Mouse (Mus musculus): ENCODE measurements at regions not wholly inside any gene's neighbourhood (a gene's known extent, or its start where the extent isn't known, plus 50 kb on each side); places are given as distances from the start of the nearest gene placed in this dataset.

- no peaks in the 10 kb centered on the region for H3K4me1 ChIP-seq
- H3K27me3 ChIP-seq (ENCODE audit: poor library complexity, severe bottlenecking) = no peaks in the 10 kb centered on the region
- no peak overlapping the region for H3K4me3 ChIP-seq
- no peak overlapping the region for H3K27ac ChIP-seq
- no peaks in the 10 kb centered on the region for H3K36me3 ChIP-seq (replicated peaks)
- DNase-seq (ENCODE audit: extremely low spot score, low spot score) = no peak
- no peaks in the 10 kb centered on the region for H3K9me3 ChIP-seq
- WGBS = 94% methylated on average over 5 of the region's 5 CpGs
These were observed 82.2 kb downstream of the Il20rb start for GRCm38 (mm10) chr9:100404426-100404825.

GRCm38 (mm10) chr9:100400366-100400765 is 86.2 kb downstream of the Il20rb start:
- no peak overlapping the region for H3K27ac ChIP-seq
- 24% methylated on average over 8 of the region's 8 CpGs for WGBS
- peak; percentile 44 for DNase-seq (ENCODE audit: extremely low spot score, low spot score)
- no peaks in the 10 kb centered on the region for H3K9me3 ChIP-seq
- H3K36me3 ChIP-seq (replicated peaks) = no peaks in the 10 kb centered on the region
- peaks cover 9% of the 10 kb centered on the region; the same call in 1 of the 2 replicates for H3K27me3 ChIP-seq (ENCODE audit: poor library complexity, severe bottlenecking)
- H3K4me1 ChIP-seq = no peaks in the 10 kb centered on the region
- H3K4me3 ChIP-seq = no peak overlapping the region

GRCm38 (mm10) chr9:100396340-100396910 is 90.2 kb downstream of the Il20rb start:
- H3K27ac ChIP-seq = no peak overlapping the region
- no peaks in the 10 kb centered on the region for H3K9me3 ChIP-seq
- WGBS = 93% methylated on average over 7 of the region's 7 CpGs
- H3K4me3 ChIP-seq = no peak overlapping the region
- no peak for DNase-seq (ENCODE audit: extremely low spot score, low spot score)
- peaks cover 9% of the 10 kb centered on the region; the same call in 1 of the 2 replicates for H3K27me3 ChIP-seq (ENCODE audit: poor library complexity, severe bottlenecking)
- no peaks in the 10 kb centered on the region for H3K36me3 ChIP-seq (replicated peaks)
- H3K4me1 ChIP-seq = no peaks in the 10 kb centered on the region

- Histone ChIP-seq H3K27me3 (ENCODE audit: poor library complexity, severe bottlenecking) (peaks cover 9% of the 10 kb centered on the region; the same call in 1 of the 2 replicates), H3K27ac (no peak overlapping the region), H3K36me3 (replicated peaks) (no peaks in the 10 kb centered on the region), H3K9me3 (no peaks in the 10 kb centered on the region), H3K4me1 (no peaks in the 10 kb centered on the region), H3K4me3 (no peak overlapping the region)
- 8% methylated on average over 5 of the region's 5 CpGs for WGBS
- DNase-seq (ENCODE audit: extremely low spot score, low spot score) = peak; percentile 73
These were observed 90.9 kb downstream of the Il20rb start for GRCm38 (mm10) chr9:100395711-100396110.

- Histone ChIP-seq H3K27ac (no peak overlapping the region), H3K4me1 (no peaks in the 10 kb centered on the region), H3K4me3 (no peak overlapping the region), H3K9me3 (no peaks in the 10 kb centered on the region), H3K36me3 (replicated peaks) (no peaks in the 10 kb centered on the region), H3K27me3 (ENCODE audit: poor library complexity, severe bottlenecking) (peaks cover 9% of the 10 kb centered on the region; the same call in 1 of the 2 replicates)
- 86% methylated on average over 1 of the region's 1 CpGs for whole genome bisulfite sequencing
- DNase-seq (ENCODE audit: extremely low spot score, low spot score) = no peak
These were observed 92.0 kb downstream of the Il20rb start for GRCm38 (mm10) chr9:100394632-100395031.

- Histone ChIP-seq H3K4me3 (no peak overlapping the region), H3K27me3 (ENCODE audit: poor library complexity, severe bottlenecking) (peaks cover 9% of the 10 kb centered on the region; the same call in 1 of the 2 replicates), H3K36me3 (replicated peaks) (no peaks in the 10 kb centered on the region), H3K27ac (no peak overlapping the region), H3K9me3 (no peaks in the 10 kb centered on the region), H3K4me1 (no peaks in the 10 kb centered on the region)
- WGBS = 93% methylated on average over 5 of the region's 5 CpGs
- no peak for DNase-seq (ENCODE audit: extremely low spot score, low spot score)
These were observed 92.4 kb downstream of the Il20rb start for GRCm38 (mm10) chr9:100394166-100394565.

- Histone ChIP-seq H3K36me3 (replicated peaks) (no peaks in the 10 kb centered on the region), H3K27me3 (ENCODE audit: poor library complexity, severe bottlenecking) (peaks cover 15% of the 10 kb centered on the region), H3K4me3 (no peak overlapping the region), H3K9me3 (no peaks in the 10 kb centered on the region), H3K27ac (no peak overlapping the region), H3K4me1 (peaks cover 2% of the 10 kb centered on the region)
- 38% methylated on average over 1 of the region's 1 CpGs for WGBS
- DNase-seq (ENCODE audit: extremely low spot score, low spot score) = no peak
These were observed 94.3 kb downstream of the Il20rb start for GRCm38 (mm10) chr9:100392262-100392661.

GRCm38 (mm10) chr9:100391566-100392213 is 94.9 kb downstream of the Il20rb start:
- WGBS = 76% methylated on average over 8 of the region's 8 CpGs
- peaks cover 15% of the 10 kb centered on the region for H3K27me3 ChIP-seq (ENCODE audit: poor library complexity, severe bottlenecking)
- peaks cover 6% of the 10 kb centered on the region for H3K4me1 ChIP-seq

GRCm38 (mm10) chr9:100388393-100388792 is 98.2 kb downstream of the Il20rb start:
- H3K36me3 ChIP-seq (replicated peaks) = no peaks in the 10 kb centered on the region
- DNase-seq (ENCODE audit: extremely low spot score, low spot score) = no peak
- H3K4me3 ChIP-seq = no peak overlapping the region
- H3K27ac ChIP-seq = no peak overlapping the region
- no peaks in the 10 kb centered on the region for H3K9me3 ChIP-seq
- 93% methylated on average over 7 of the region's 7 CpGs for WGBS
- H3K27me3 ChIP-seq (ENCODE audit: poor library complexity, severe bottlenecking) = peaks cover 25% of the 10 kb centered on the region
- H3K4me1 ChIP-seq = peaks cover 6% of the 10 kb centered on the region

More at GRCm38 (mm10) chr9:100391566-100392213, 94.9 kb downstream of the Il20rb start:
- Histone ChIP-seq H3K36me3 (replicated peaks) (no peaks in the 10 kb centered on the region), H3K9me3 (no peaks in the 10 kb centered on the region), H3K27ac (no peak overlapping the region), H3K4me3 (no peak overlapping the region)
- DNase-seq (ENCODE audit: extremely low spot score, low spot score) = no peak

- DNase-seq (ENCODE audit: extremely low spot score, low spot score) = no peak
- Histone ChIP-seq H3K27ac (0 out of 2 replicates have a peak overlapping the region, but pooled peaks have one; percentile 49), H3K36me3 (replicated peaks) (no peaks in the 10 kb centered on the region), H3K4me1 (peaks cover 6% of the 10 kb centered on the region), H3K9me3 (no peaks in the 10 kb centered on the region), H3K4me3 (no peak overlapping the region), H3K27me3 (ENCODE audit: poor library complexity, severe bottlenecking) (peaks cover 25% of the 10 kb centered on the region)
- WGBS = 44% methylated on average over 13 of the region's 13 CpGs
These were observed 99.4 kb downstream of the Il20rb start for GRCm38 (mm10) chr9:100387171-100387685.

GRCm38 (mm10) chr9:100382492-100382891 is 104.1 kb downstream of the Il20rb start:
- peaks cover 12% of the 10 kb centered on the region for H3K4me1 ChIP-seq
- H3K4me3 ChIP-seq = no peak overlapping the region
- peak; percentile 62 for DNase-seq (ENCODE audit: extremely low spot score, low spot score)
- H3K27me3 ChIP-seq (ENCODE audit: poor library complexity, severe bottlenecking) = peaks cover 26% of the 10 kb centered on the region
- H3K36me3 ChIP-seq (replicated peaks) = no peaks in the 10 kb centered on the region
- no peak overlapping the region for H3K27ac ChIP-seq
- WGBS = 59% methylated on average over 5 of the region's 5 CpGs
- H3K9me3 ChIP-seq = no peaks in the 10 kb centered on the region

GRCm38 (mm10) chr9:100369921-100370320 is 116.7 kb downstream of the Il20rb start:
- H3K36me3 ChIP-seq (replicated peaks) = no peaks in the 10 kb centered on the region
- no peaks in the 10 kb centered on the region for H3K9me3 ChIP-seq
- no peaks in the 10 kb centered on the region for H3K27me3 ChIP-seq (ENCODE audit: poor library complexity, severe bottlenecking)
- H3K4me1 ChIP-seq = no peaks in the 10 kb centered on the region
- no peak overlapping the region for H3K27ac ChIP-seq
- WGBS = 92% methylated on average over 5 of the region's 5 CpGs
- H3K4me3 ChIP-seq = no peak overlapping the region
- no peak for DNase-seq (ENCODE audit: extremely low spot score, low spot score)

- Histone ChIP-seq H3K36me3 (replicated peaks) (no peaks in the 10 kb centered on the region), H3K27me3 (ENCODE audit: poor library complexity, severe bottlenecking) (no peaks in the 10 kb centered on the region; the same call in 1 of the 2 replicates), H3K27ac (no peak overlapping the region), H3K4me1 (no peaks in the 10 kb centered on the region), H3K4me3 (no peak overlapping the region), H3K9me3 (no peaks in the 10 kb centered on the region)
- 85% methylated on average over 6 of the region's 6 CpGs for WGBS
- no peak for DNase-seq (ENCODE audit: extremely low spot score, low spot score)
These were observed 119.8 kb downstream of the Il20rb start for GRCm38 (mm10) chr9:100366816-100367215.
